Mouse (Mus musculus) CH12.LX (cell line): ENCODE measurements at regions not wholly inside any gene's neighbourhood (a gene's known extent, or its start where the extent isn't known, plus 50 kb on each side); places are given as distances from the start of the nearest gene placed in this dataset.

Source experiments
- CTCF ChIP-seq, 2 experiments: IDR thresholded peaks in 1 of 2; conservative IDR thresholded peaks in 1 of 2; 2 replicates each; pipeline ENCODE4 v1.5.1; 2011 to 2012; ENCODE audit warnings: low read depth in 2 of 2, low read length in 2 of 2, improper control_type of control experiment in 1 of 2, inconsistent platforms in 1 of 2, mild to moderate bottlenecking in 1 of 2, moderate library complexity in 1 of 2
- EP300 ChIP-seq: IDR thresholded peaks from 2 replicates; pipeline ENCODE4 v1.6.1; 2011; ENCODE audit warnings: low read length, improper control_type of control experiment
- HCFC1 ChIP-seq: IDR thresholded peaks from 2 replicates; pipeline ENCODE4 v1.6.1; 2012; ENCODE audit warnings: low read depth, mild to moderate bottlenecking, inconsistent platforms, low read length, improper control_type of control experiment
- POLR2A ChIP-seq: IDR thresholded peaks from 2 replicates; pipeline ENCODE4 v1.6.1; 2011; ENCODE audit warnings: low read depth, mild to moderate bottlenecking, improper control_type of control experiment, low read length
- POLR2AphosphoS2 ChIP-seq: IDR thresholded peaks from 2 replicates; pipeline ENCODE4 v1.6.1; 2011; ENCODE audit warnings: low read depth, low read length, improper control_type of control experiment
- RAD21 ChIP-seq: IDR thresholded peaks from 2 replicates; pipeline ENCODE4 v1.6.1; 2011; ENCODE audit warnings: low read depth, mild to moderate bottlenecking, low read length, improper control_type of control experiment, moderate library complexity
- USF1 ChIP-seq: IDR thresholded peaks from 2 replicates; pipeline ENCODE4 v1.6.1; 2014; ENCODE audit warnings: low read depth, mild to moderate bottlenecking, inconsistent platforms, low read length, improper control_type of control experiment
- USF2 ChIP-seq: conservative IDR thresholded peaks from 2 replicates; pipeline ENCODE4 v1.6.1; 2011; ENCODE audit warnings: low read depth, low read length, improper control_type of control experiment

DNA sequence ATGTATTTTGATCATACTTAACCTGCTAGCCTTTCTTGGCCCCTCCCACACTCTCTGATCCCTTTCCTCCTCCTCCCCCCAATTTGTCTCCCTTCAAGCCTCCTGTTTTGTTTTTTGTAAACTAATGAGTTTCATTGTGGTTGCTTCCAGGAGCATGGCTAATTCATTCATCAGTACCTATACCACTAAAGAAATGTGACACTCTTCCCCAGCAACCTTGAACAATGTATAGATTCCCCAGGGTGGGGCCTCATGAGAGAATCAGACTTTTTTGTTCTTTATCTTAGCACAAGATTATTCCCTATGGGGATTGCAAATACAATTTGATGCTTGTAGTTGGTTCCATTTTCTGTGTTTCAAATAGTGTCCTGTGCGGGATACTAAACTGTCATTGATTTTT, 58.8 kb upstream of the Snx7 start:
- TF ChIP-seq CTCF (conservative IDR thresholded peaks at IDR 0.05 in 1 of 2, IDR thresholded peaks at IDR 0.05 in 1 of 2; ENCODE audit: low read depth in 2 of 2, low read length in 2 of 2) (no peak), RAD21 (no peak), POLR2A (no peak), EP300 (no peak), HCFC1 (no peak), USF1 (no peak), USF2 (no peak), POLR2AphosphoS2 (no peak)
